Mouse (Mus musculus) lung, embryonic 16.5 days (tissue): Measurements from ENCODE around the gene Dvl1. TPM values are rescaled to one million over a fixed set of nuclear protein-coding genes. Genes with fewer than 3 reads are reported as not detected.

Experiments used
- ATAC-seq: fragments of 200-750 bp; cut with Nextera tagmentation; 2 replicates; pipeline ENCODE4 v1.8.0; 2017; ENCODE audit warnings: low read depth, mild to moderate bottlenecking, moderate library complexity
- H3K27ac ChIP-seq: fragments of 300-500 bp; sonication (generic); 2 replicates; pipeline ENCODE4 v1.5.1; 2014; ENCODE audit warnings: mild to moderate bottlenecking, control low read depth, low read length
- H3K27me3 ChIP-seq: fragments of 300-500 bp; sonication (generic); 2 replicates; pipeline ENCODE4 v1.6.1; 2014; ENCODE audit warnings: low read depth, low read length, mixed read lengths; ENCODE audit not compliant: control insufficient read depth, insufficient read depth
- H3K36me3 ChIP-seq: fragments of 300-500 bp; sonication (generic); 2 replicates; pipeline ENCODE4 v1.6.1; 2014; ENCODE audit warnings: low read length; ENCODE audit not compliant: control insufficient read depth, insufficient read depth
- H3K4me1 ChIP-seq: fragments of 300-500 bp; sonication (generic); replicated peaks from 2 replicates; pipeline ENCODE4 v1.6.1; 2014; ENCODE audit warnings: low read length, mixed read lengths; ENCODE audit not compliant: control insufficient read depth, insufficient read depth
- H3K4me2 ChIP-seq: fragments of 300-500 bp; sonication (generic); 2 replicates; pipeline ENCODE4 v1.6.1; 2014; ENCODE audit warnings: low read depth, low read length, control low read depth
- H3K4me3 ChIP-seq: fragments of 300-500 bp; sonication (generic); 2 replicates; pipeline ENCODE4 v1.5.1; 2014; ENCODE audit warnings: mild to moderate bottlenecking, low read length, control low read depth
- H3K9ac ChIP-seq: fragments of 300-500 bp; sonication (generic); 2 replicates; pipeline ENCODE4 v1.6.1; 2014; ENCODE audit warnings: low read length, control low read depth
- H3K9me3 ChIP-seq: fragments of 300-500 bp; sonication (generic); 2 replicates; pipeline ENCODE4 v1.6.1; 2016; ENCODE audit warnings: low read length; ENCODE audit not compliant: control insufficient read depth
- WGBS: fragments of 180-500 bp; shearing (Covaris S2); extraction: QIAGEN DNeasy Blood & Tissue Kit; methylation state at CpG from one replicate; pipeline ENCODE4 v1.1.7; 2014; 5-methylcytosine and 5-hydroxymethylcytosine counted together
- polyA plus RNA-seq: library from polyadenylated mRNA; unstranded; fragments of >200 nt; fragmentation: Nextera tagmentation; extraction: Ambion mirVana; gene quantifications from 2 replicates; pipeline ENCODE4 v1.2.1, GENCODE M21; 2015

Gene Dvl1
- polyA plus RNA-seq, 1 experiment from 2014 or later = 4.5 TPM

- Histone ChIP-seq H3K9ac (no peak overlapping the region), H3K27ac (no peak overlapping the region)
These were observed 48.0 kb downstream of the Dvl1 start for GRCm38 (mm10) chr4:155895216-155895615.

GRCm38 (mm10) chr4:155895826-155896225, 48.6 kb downstream of the Dvl1 start:
- WGBS = 88% methylated on average over 4 of the region's 4 CpGs
- peaks cover 9% of the 10 kb centered on the region; the same call in 1 of the 2 replicates for H3K36me3 ChIP-seq

More at GRCm38 (mm10) chr4:155895216-155895615, 48.0 kb downstream of the Dvl1 start:
- Histone ChIP-seq H3K27me3 (no peaks in the 10 kb centered on the region), H3K4me2 (peak overlapping the region; percentile 32), H3K36me3 (peaks cover 9% of the 10 kb centered on the region; the same call in 1 of the 2 replicates), H3K9me3 (no peaks in the 10 kb centered on the region), H3K4me1 (peaks cover 37% of the 10 kb centered on the region), H3K4me3 (no peak overlapping the region)
- 31% methylated on average over 6 of the region's 6 CpGs for WGBS
- ATAC-seq = no peak

GRCm38 (mm10) chr4:155896461-155896860, 49.3 kb downstream of the Dvl1 start:
- H3K4me2 ChIP-seq = no peak overlapping the region
- 92% methylated on average over 12 of the region's 12 CpGs for WGBS

More at GRCm38 (mm10) chr4:155895826-155896225, 48.6 kb downstream of the Dvl1 start:
- H3K9ac ChIP-seq = no peak overlapping the region
- no peak for ATAC-seq
- H3K4me1 ChIP-seq = peaks cover 30% of the 10 kb centered on the region
- H3K27ac ChIP-seq = no peak overlapping the region
- H3K4me3 ChIP-seq = no peak overlapping the region
- H3K27me3 ChIP-seq = no peaks in the 10 kb centered on the region
- no peaks in the 10 kb centered on the region for H3K9me3 ChIP-seq
- no peak overlapping the region for H3K4me2 ChIP-seq

GRCm38 (mm10) chr4:155898318-155898717, 51.1 kb downstream of the Dvl1 start:
- Histone ChIP-seq H3K36me3 (peaks cover 20% of the 10 kb centered on the region), H3K4me3 (no peak overlapping the region), H3K27me3 (no peaks in the 10 kb centered on the region), H3K4me2 (no peak overlapping the region), H3K27ac (no peak overlapping the region), H3K9me3 (no peaks in the 10 kb centered on the region), H3K9ac (no peak overlapping the region), H3K4me1 (peaks cover 30% of the 10 kb centered on the region)
- ATAC-seq = no peak
- 95% methylated on average over 2 of the region's 2 CpGs for WGBS

More at GRCm38 (mm10) chr4:155896461-155896860, 49.3 kb downstream of the Dvl1 start:
- H3K4me1 ChIP-seq = peaks cover 34% of the 10 kb centered on the region
- no peak overlapping the region for H3K9ac ChIP-seq
- H3K27ac ChIP-seq = no peak overlapping the region
- ATAC-seq = no peak
- H3K9me3 ChIP-seq = no peaks in the 10 kb centered on the region
- no peaks in the 10 kb centered on the region for H3K27me3 ChIP-seq
- H3K36me3 ChIP-seq = peaks cover 9% of the 10 kb centered on the region; the same call in 1 of the 2 replicates
- no peak overlapping the region for H3K4me3 ChIP-seq

GRCm38 (mm10) chr4:155899355-155899754, 52.2 kb downstream of the Dvl1 start:
- Histone ChIP-seq H3K27ac (no peak overlapping the region), H3K4me1 (peaks cover 19% of the 10 kb centered on the region), H3K27me3 (no peaks in the 10 kb centered on the region), H3K4me3 (no peak overlapping the region), H3K9me3 (no peaks in the 10 kb centered on the region), H3K9ac (no peak overlapping the region), H3K36me3 (peaks cover 30% of the 10 kb centered on the region), H3K4me2 (no peak overlapping the region)
- no peak for ATAC-seq
- WGBS = 90% methylated on average over 7 of the region's 7 CpGs

DNA sequence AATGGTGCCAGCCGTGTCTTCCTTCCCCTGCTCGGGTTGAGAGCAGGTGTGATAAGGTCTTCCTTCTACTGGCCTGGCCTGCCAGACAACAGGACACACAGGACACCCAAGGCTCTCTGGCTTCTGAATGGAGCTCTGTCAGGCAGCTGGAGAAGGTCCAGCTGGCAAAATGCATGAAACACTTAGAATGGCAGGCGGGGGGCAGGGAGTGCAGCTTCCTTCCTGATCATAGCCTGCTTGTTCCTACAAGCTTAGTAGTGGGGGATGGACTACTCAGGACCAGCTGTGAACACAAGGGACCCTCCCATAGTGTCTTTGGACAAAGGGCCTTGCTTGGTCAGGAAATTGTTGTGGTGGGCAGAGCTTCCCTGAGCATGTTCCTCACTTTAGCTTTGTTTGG, 54.0 kb downstream of the Dvl1 start:
- peak; percentile 89 for ATAC-seq
- Histone ChIP-seq H3K9me3 (no peaks in the 10 kb centered on the region), H3K27me3 (no peaks in the 10 kb centered on the region), H3K27ac (peak overlapping the region; percentile 21), H3K36me3 (peaks cover 36% of the 10 kb centered on the region), H3K4me1 (peaks cover 5% of the 10 kb centered on the region; the same call in 1 of the 2 replicates), H3K4me3 (no peak overlapping the region), H3K4me2 (no peak overlapping the region), H3K9ac (no peak overlapping the region)
- WGBS = 43% methylated on average over 3 of the region's 3 CpGs

DNA sequence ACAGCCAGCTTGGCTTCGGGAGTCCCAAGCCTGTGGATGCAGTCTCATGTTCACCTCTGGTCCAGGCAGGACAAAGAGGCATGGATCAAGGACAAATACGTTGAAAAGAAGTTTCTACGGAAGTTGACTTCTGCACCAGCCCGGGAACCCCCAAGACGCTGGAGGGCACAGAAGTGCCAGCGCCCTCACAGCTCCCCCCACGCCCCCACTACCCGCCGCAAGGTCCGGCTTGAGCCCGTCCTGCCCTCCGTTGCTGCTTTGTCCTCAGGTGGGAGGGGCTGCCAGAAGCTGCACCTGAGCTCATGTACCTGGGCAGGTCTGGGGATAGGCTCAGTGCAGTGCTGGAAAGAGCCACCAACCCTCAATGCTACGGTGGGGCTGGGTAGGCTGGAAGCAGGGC, 56.0 kb downstream of the Dvl1 start:
- Histone ChIP-seq H3K4me2 (no peak overlapping the region), H3K9me3 (no peaks in the 10 kb centered on the region), H3K27ac (no peak overlapping the region), H3K9ac (no peak overlapping the region), H3K27me3 (no peaks in the 10 kb centered on the region), H3K4me1 (peaks cover 5% of the 10 kb centered on the region; the same call in 1 of the 2 replicates), H3K36me3 (peaks cover 31% of the 10 kb centered on the region), H3K4me3 (no peak overlapping the region)
- ATAC-seq = no peak
- WGBS = 89% methylated on average over 12 of the region's 13 CpGs

GRCm38 (mm10) chr4:155904318-155905102, 57.3 kb downstream of the Dvl1 start:
- Histone ChIP-seq H3K27me3 (no peaks in the 10 kb centered on the region), H3K4me3 (no peak overlapping the region), H3K4me1 (peaks cover 5% of the 10 kb centered on the region; the same call in 1 of the 2 replicates), H3K9me3 (no peaks in the 10 kb centered on the region), H3K4me2 (no peak overlapping the region), H3K36me3 (peaks cover 28% of the 10 kb centered on the region), H3K9ac (no peak overlapping the region), H3K27ac (no peak overlapping the region)
- 92% methylated on average over 13 of the region's 13 CpGs for WGBS
- no peak for ATAC-seq

DNA sequence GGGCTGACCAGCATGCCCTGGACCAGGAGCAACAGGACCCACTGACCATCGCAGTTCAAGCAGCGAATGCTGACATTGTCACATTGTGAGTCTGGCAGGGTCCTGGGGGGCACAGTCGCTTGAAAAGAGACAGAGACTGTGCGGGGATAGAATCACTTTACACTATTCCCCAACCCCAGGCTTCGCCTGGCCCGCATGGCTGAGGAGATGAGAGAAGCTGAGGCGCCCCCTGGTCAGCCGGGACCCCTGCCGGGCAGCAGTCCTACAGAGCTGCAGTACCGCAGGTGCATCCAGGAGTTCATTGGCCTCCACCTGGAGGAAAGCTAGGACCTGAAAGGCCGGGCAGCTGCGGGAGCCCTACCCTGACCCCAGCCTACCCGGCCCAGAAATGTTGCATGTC, 58.4 kb downstream of the Dvl1 start:
- Histone ChIP-seq H3K4me3 (no peak overlapping the region), H3K27ac (no peak overlapping the region), H3K4me2 (no peak overlapping the region), H3K27me3 (no peaks in the 10 kb centered on the region), H3K4me1 (peaks cover 5% of the 10 kb centered on the region; the same call in 1 of the 2 replicates), H3K9me3 (no peaks in the 10 kb centered on the region), H3K9ac (no peak overlapping the region), H3K36me3 (peaks cover 27% of the 10 kb centered on the region)
- ATAC-seq = no peak
- 84% methylated on average over 13 of the region's 13 CpGs for WGBS
